Mouse (Mus musculus): ENCODE measurements around the gene Arid1b.

The Arid1b gene

GRCm38 (mm10) chr17:5166175-5166574 lies 172.0 kb downstream of the Arid1b start:
- no peak for DNase-seq

GRCm38 (mm10) chr17:5168046-5168445 lies 173.9 kb downstream of the Arid1b start:
- DNase-seq, result no peak

GRCm38 (mm10) chr17:5168640-5169039 lies 174.5 kb downstream of the Arid1b start:
- DNase-seq, result no peak

GRCm38 (mm10) chr17:5170321-5170720 lies 176.2 kb downstream of the Arid1b start:
- no peak for DNase-seq

GRCm38 (mm10) chr17:5171467-5171866 lies 177.3 kb downstream of the Arid1b start:
- DNase-seq, result no peak

GRCm38 (mm10) chr17:5174426-5175020 lies 180.4 kb downstream of the Arid1b start:
- DNase-seq, result no peak

- DNase-seq, result no peak
Observed at GRCm38 (mm10) chr17:5175535-5175934, 181.4 kb downstream of the Arid1b start.

- DNase-seq, result no peak
Observed at GRCm38 (mm10) chr17:5176315-5176714, 182.2 kb downstream of the Arid1b start.

GRCm38 (mm10) chr17:5178534-5178933 lies 184.4 kb downstream of the Arid1b start:
- DNase-seq, result no peak

GRCm38 (mm10) chr17:5179004-5179403 lies 184.9 kb downstream of the Arid1b start:
- no peak for DNase-seq

GRCm38 (mm10) chr17:5179412-5179811 lies 185.3 kb downstream of the Arid1b start:
- DNase-seq, result no peak

- DNase-seq, result no peak
Observed at GRCm38 (mm10) chr17:5179925-5180525, 185.9 kb downstream of the Arid1b start.

GRCm38 (mm10) chr17:5180925-5181324 lies 186.8 kb downstream of the Arid1b start:
- DNase-seq, result no peak

- no peak for DNase-seq
Observed at GRCm38 (mm10) chr17:5182493-5182892, 188.4 kb downstream of the Arid1b start.

- no peak for DNase-seq
Observed at GRCm38 (mm10) chr17:5185501-5185900, 191.4 kb downstream of the Arid1b start.

GRCm38 (mm10) chr17:5187546-5187945 lies 193.4 kb downstream of the Arid1b start:
- no peak for DNase-seq

GRCm38 (mm10) chr17:5188400-5188799 lies 194.3 kb downstream of the Arid1b start:
- no peak for DNase-seq

- peak; percentile 89 for DNase-seq
Observed at GRCm38 (mm10) chr17:5189551-5190351, 195.6 kb downstream of the Arid1b start.

GRCm38 (mm10) chr17:5190367-5190766 lies 196.2 kb downstream of the Arid1b start:
- peak; percentile 68 for DNase-seq

- DNase-seq, result peak; percentile 19
Observed at GRCm38 (mm10) chr17:5194157-5194916, 200.2 kb downstream of the Arid1b start.

GRCm38 (mm10) chr17:5195397-5195796 lies 201.3 kb downstream of the Arid1b start:
- no peak for DNase-seq

- no peak for DNase-seq
Observed at GRCm38 (mm10) chr17:5196005-5196404, 201.9 kb downstream of the Arid1b start.

- DNase-seq, result no peak
Observed at GRCm38 (mm10) chr17:5196508-5196907, 202.4 kb downstream of the Arid1b start.
